Mouse (Mus musculus) E14TG2a.4 (cell line): ENCODE measurements around the gene Elmod3.
A peak's percentile ranks its signal among the peaks of the same experiment; 100 is the strongest.

Experiments
- H3K27me3 ChIP-seq: 2 replicates; pipeline ENCODE4 v1.6.1; 2014; ENCODE audit warnings: low read length, control low read depth; ENCODE audit not compliant: insufficient read depth
- H3K36me3 ChIP-seq: 2 replicates; pipeline ENCODE4 v1.6.1; 2014; ENCODE audit warnings: low read length, control low read depth; ENCODE audit not compliant: insufficient read depth
- H3K4me1 ChIP-seq: replicated peaks from 2 replicates; pipeline ENCODE4 v1.6.1; 2014; ENCODE audit warnings: low read depth, low read length, control low read depth
- H3K4me3 ChIP-seq: replicated peaks from 2 replicates; pipeline ENCODE4 v1.5.1; 2014; ENCODE audit warnings: mild to moderate bottlenecking, low read length
- H3K9me3 ChIP-seq: 2 replicates; pipeline ENCODE4 v1.6.1; 2014; ENCODE audit warnings: low read length, control low read depth
- CTCF ChIP-seq: conservative IDR thresholded peaks from 2 replicates; pipeline ENCODE4 v1.5.1; 2014; ENCODE audit warnings: low read length
- NANOG ChIP-seq: IDR thresholded peaks from 2 replicates; pipeline ENCODE4 v1.6.1; 2014; ENCODE audit warnings: borderline replicate concordance, low read length, mixed read lengths
- POU5F1 ChIP-seq: IDR thresholded peaks from 2 replicates; pipeline ENCODE4 v1.6.1; 2014; ENCODE audit warnings: low read length, borderline replicate concordance

The Elmod3 gene

GRCm38 (mm10) chr6:72527070-72527469, 71.1 kb downstream of the Elmod3 start:
- no peaks in the 10 kb centered on the region for H3K9me3 ChIP-seq
- no peak overlapping the region for H3K4me3 ChIP-seq
- no peaks in the 10 kb centered on the region for H3K27me3 ChIP-seq
- TF ChIP-seq CTCF: no peak
- no peaks in the 10 kb centered on the region for H3K4me1 ChIP-seq
- no peaks in the 10 kb centered on the region for H3K36me3 ChIP-seq

- peaks cover 19% of the 10 kb centered on the region for H3K4me1 ChIP-seq
- H3K9me3 ChIP-seq: no peaks in the 10 kb centered on the region
- H3K4me3 ChIP-seq: no peak overlapping the region
- 0 out of 2 replicates have a peak, but pooled peaks cover 9% of the 10 kb centered on the region for H3K27me3 ChIP-seq
- TF ChIP-seq CTCF: no peak
- no peak for TF ChIP-seq NANOG
- no peak for TF ChIP-seq POU5F1
- no peaks in the 10 kb centered on the region for H3K36me3 ChIP-seq
Measured at GRCm38 (mm10) chr6:72524160-72524559, 74.1 kb downstream of the Elmod3 start.

GRCm38 (mm10) chr6:72523222-72523621, 75.0 kb downstream of the Elmod3 start:
- H3K9me3 ChIP-seq: no peaks in the 10 kb centered on the region
- H3K4me3 ChIP-seq: no peak overlapping the region
- TF ChIP-seq POU5F1 (no peak), CTCF (no peak), NANOG (no peak)

GRCm38 (mm10) chr6:72522288-72522687, 75.9 kb downstream of the Elmod3 start:
- no peaks in the 10 kb centered on the region for H3K9me3 ChIP-seq
- H3K36me3 ChIP-seq: no peaks in the 10 kb centered on the region
- H3K27me3 ChIP-seq: peaks cover 12% of the 10 kb centered on the region
- H3K4me1 ChIP-seq: peaks cover 22% of the 10 kb centered on the region
- no peak overlapping the region for H3K4me3 ChIP-seq
- no peak for TF ChIP-seq POU5F1
- TF ChIP-seq NANOG: no peak
- no peak for TF ChIP-seq CTCF

More at GRCm38 (mm10) chr6:72523222-72523621, 75.0 kb downstream of the Elmod3 start:
- Histone ChIP-seq H3K27me3 (0 out of 2 replicates have a peak, but pooled peaks cover 9% of the 10 kb centered on the region), H3K4me1 (peaks cover 22% of the 10 kb centered on the region), H3K36me3 (no peaks in the 10 kb centered on the region)

- peaks cover 22% of the 10 kb centered on the region for H3K4me1 ChIP-seq
- H3K36me3 ChIP-seq: no peaks in the 10 kb centered on the region
- peaks cover 18% of the 10 kb centered on the region for H3K27me3 ChIP-seq
- no peak within 1 kb of the TSS for H3K4me3 ChIP-seq
- no peaks in the 10 kb centered on the region for H3K9me3 ChIP-seq
- TF ChIP-seq NANOG (no peak), CTCF (no peak), POU5F1 (no peak)
Measured at GRCm38 (mm10) chr6:72521607-72522006, 76.6 kb downstream of the Elmod3 start, which contains the start of gene Sh2d6. Sh2d6 (minus strand) TSS chr6:72521707.

GRCm38 (mm10) chr6:72520904-72521303, 77.3 kb downstream of the Elmod3 start:
- Histone ChIP-seq H3K4me3 (no peak overlapping the region), H3K36me3 (no peaks in the 10 kb centered on the region), H3K27me3 (peaks cover 22% of the 10 kb centered on the region), H3K4me1 (peaks cover 24% of the 10 kb centered on the region), H3K9me3 (no peaks in the 10 kb centered on the region)
- TF ChIP-seq POU5F1: no peak
- no peak for TF ChIP-seq CTCF
- no peak for TF ChIP-seq NANOG

- H3K9me3 ChIP-seq: no peaks in the 10 kb centered on the region
- no peaks in the 10 kb centered on the region for H3K36me3 ChIP-seq
- H3K4me3 ChIP-seq: peak overlapping the region; percentile 32; the same call in 1 of the 2 replicates
- TF ChIP-seq POU5F1 (no peak), CTCF (no peak)
- H3K4me1 ChIP-seq: peaks cover 32% of the 10 kb centered on the region
- H3K27me3 ChIP-seq: peaks cover 27% of the 10 kb centered on the region
Measured at GRCm38 (mm10) chr6:72519892-72520663, 78.1 kb downstream of the Elmod3 start.

GRCm38 (mm10) chr6:72519303-72519702, 78.9 kb downstream of the Elmod3 start:
- no peaks in the 10 kb centered on the region for H3K36me3 ChIP-seq
- no peaks in the 10 kb centered on the region for H3K9me3 ChIP-seq
- peaks cover 29% of the 10 kb centered on the region for H3K27me3 ChIP-seq
- no peak for TF ChIP-seq POU5F1
- no peak for TF ChIP-seq CTCF
- no peak for TF ChIP-seq NANOG
- no peak overlapping the region for H3K4me3 ChIP-seq
- H3K4me1 ChIP-seq: peaks cover 38% of the 10 kb centered on the region

- Histone ChIP-seq H3K9me3 (no peaks in the 10 kb centered on the region), H3K4me1 (peaks cover 43% of the 10 kb centered on the region), H3K36me3 (no peaks in the 10 kb centered on the region), H3K4me3 (no peak overlapping the region), H3K27me3 (peaks cover 29% of the 10 kb centered on the region)
- no peak for TF ChIP-seq POU5F1
- TF ChIP-seq CTCF: no peak
- TF ChIP-seq NANOG: no peak
Measured at GRCm38 (mm10) chr6:72518842-72519241, 79.4 kb downstream of the Elmod3 start.
